8 mouse cellular contexts compared by ENCODE assay signal in the genomic region with DNA sequence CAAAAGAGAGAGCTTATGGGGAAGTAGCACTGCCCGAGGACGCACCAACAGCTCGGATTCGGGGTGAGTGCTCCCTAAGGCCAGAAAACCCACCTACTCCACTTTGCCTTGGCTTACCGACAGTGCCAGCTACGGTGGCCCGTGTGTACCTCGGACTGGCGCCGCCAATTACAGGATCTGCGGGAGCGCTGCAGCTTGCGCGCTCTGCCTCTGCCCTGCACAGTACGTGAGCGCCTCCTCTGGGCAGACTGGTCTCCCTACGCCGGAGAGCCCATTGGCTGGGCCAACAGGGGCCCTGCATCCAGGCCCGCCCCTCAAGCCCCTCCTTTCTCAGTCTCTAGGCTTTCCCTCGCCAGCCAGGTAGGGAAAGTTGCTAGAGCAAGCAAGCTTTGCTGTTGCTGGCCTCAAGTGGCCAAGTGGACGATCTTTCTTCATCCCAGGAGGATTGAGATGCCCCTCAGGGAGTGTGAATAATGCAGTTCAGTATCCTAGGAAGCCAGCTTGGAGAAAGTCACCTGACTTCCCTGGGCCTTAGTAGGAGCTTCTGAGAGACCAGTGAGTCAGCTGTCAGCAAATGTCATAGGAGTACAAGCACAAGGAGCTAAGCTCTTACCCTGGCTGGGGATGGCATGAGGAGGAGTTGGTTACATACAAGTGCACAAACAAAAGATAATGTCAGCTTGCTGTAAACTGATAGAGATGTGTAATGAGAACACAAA. TPM values are rescaled to one million over a fixed set of nuclear protein-coding genes. Genes with fewer than 3 reads are reported as not detected.
DNase-seq lines count a peak whose midpoint lies in the region; ATAC-seq and TF ChIP-seq lines count a peak whose summit lies in the region.

A gene (minus strand): TSS at position 224 of the 719 bp plus-strand sequence.

- WGBS in embryonic facial prominence, embryonic 10.5 days, result under 1% methylated on average over 21 of the region's 21 CpGs
- WGBS in midbrain, embryonic 11.5 days, result 1% methylated on average over 21 of the region's 21 CpGs
- under 1% methylated on average over 21 of the region's 21 CpGs for WGBS in small intestine, adult 2 months

- peak within 1 kb of the TSS; percentile 80 for H3K4me2 ChIP-seq in midbrain, embryonic 11.5 days

- no peak for TF ChIP-seq POLR2A in small intestine, adult 2 months (IDR thresholded peaks at IDR 0.05; ENCODE audit: low read depth, low read length)

- intact Hi-C loops in left cerebral cortex, postnatal 4 days (cut with DNase I), result no loop called here

- no peaks in the 10 kb centered on the region for H3K9me3 ChIP-seq in embryonic facial prominence, embryonic 10.5 days
- H3K9me3 ChIP-seq in midbrain, embryonic 11.5 days (ENCODE audit: control insufficient read depth, low read length), result no peaks in the 10 kb centered on the region

- peak; percentile 64 for TF ChIP-seq CTCF in small intestine, adult 2 months (IDR thresholded peaks at IDR 0.05; ENCODE audit: extremely low read depth, insufficient read length, insufficient replicate concordance, low read depth, low read length)

- no peaks in the 10 kb centered on the region for H3K36me3 ChIP-seq in embryonic facial prominence, embryonic 10.5 days (replicated peaks)
- no peaks in the 10 kb centered on the region for H3K36me3 ChIP-seq in midbrain, embryonic 11.5 days (ENCODE audit: control insufficient read depth, insufficient read depth, low read length)
- no peaks in the 10 kb centered on the region for H3K36me3 ChIP-seq in small intestine, adult 2 months (ENCODE audit: control insufficient read depth, insufficient read depth, low read length)

- 0 out of 2 replicates have a peak, but pooled peaks cover 8% of the 10 kb centered on the region for H3K27me3 ChIP-seq in embryonic facial prominence, embryonic 10.5 days (replicated peaks; ENCODE audit: low read depth, poor library complexity, severe bottlenecking)
- no peaks in the 10 kb centered on the region for H3K27me3 ChIP-seq in midbrain, embryonic 11.5 days (ENCODE audit: control insufficient read depth, insufficient read depth, low read length)
- no peaks in the 10 kb centered on the region for H3K27me3 ChIP-seq in small intestine, adult 2 months (ENCODE audit: control insufficient read depth, insufficient read depth, low read length)

- peak; percentile 91 to 93 for DNase-seq in adrenal gland, postnatal 36 days
- peak; percentile 94 for DNase-seq in embryonic facial prominence, embryonic 10.5 days (ENCODE audit: low spot score)
- peak; percentile 80 to 82 for DNase-seq in heart, adult 18-20 months
- peak; percentile 92 for DNase-seq in kidney, adult 18-20 months
- peak; percentile 96 for DNase-seq in left cerebral cortex, postnatal 4 days
- DNase-seq in midbrain, embryonic 11.5 days (ENCODE audit: low spot score, missing footprints), result peak; percentile 97

- peak; percentile 100 for ATAC-seq in midbrain, embryonic 11.5 days (ENCODE audit: low FRiP score)
- no peak for ATAC-seq in inflammation-experienced regulatory T-cells, adult 6 months

- H3K4me1 ChIP-seq in embryonic facial prominence, embryonic 10.5 days, result peaks cover 15% of the 10 kb centered on the region
- peaks cover 5% of the 10 kb centered on the region; the same call in 1 of the 2 replicates for H3K4me1 ChIP-seq in midbrain, embryonic 11.5 days (ENCODE audit: control insufficient read depth, insufficient read depth, low read length)
- peaks cover 2% of the 10 kb centered on the region; the same call in 1 of the 2 replicates for H3K4me1 ChIP-seq in small intestine, adult 2 months (ENCODE audit: control insufficient read depth, insufficient read depth, insufficient read length, low read length)

- peak within 1 kb of the TSS; percentile 82 for H3K27ac ChIP-seq in embryonic facial prominence, embryonic 10.5 days (replicated peaks)
- H3K27ac ChIP-seq in midbrain, embryonic 11.5 days (ENCODE audit: low read depth, low read length), result no peak within 1 kb of the TSS
- H3K27ac ChIP-seq in small intestine, adult 2 months (ENCODE audit: insufficient read depth, low read depth, low read length), result peak within 1 kb of the TSS; percentile 11

- peak within 1 kb of the TSS; percentile 89 for H3K9ac ChIP-seq in midbrain, embryonic 11.5 days (ENCODE audit: low read length)

- peak within 1 kb of the TSS; percentile 71 for H3K4me3 ChIP-seq in embryonic facial prominence, embryonic 10.5 days
- peak within 1 kb of the TSS; percentile 62 for H3K4me3 ChIP-seq in midbrain, embryonic 11.5 days (ENCODE audit: low read depth, low read length)
- peak within 1 kb of the TSS; percentile 80 for H3K4me3 ChIP-seq in small intestine, adult 2 months (ENCODE audit: low read depth, low read length)

RNA-seq across cellular contexts. Expression of the gene that starts here (rescaled TPM):
- total RNA-seq in adrenal gland, postnatal 36 days (2021), result 1 to 10 TPM; 1.5 to 2.5 TPM
- polyA plus RNA-seq in embryonic facial prominence, embryonic 10.5 days (2016; fragmentation: Nextera tagmentation; extraction: Ambion mirVana), result 2.5 and 3.3 TPM in 2 replicates
- total RNA-seq in heart, adult 18-20 months (2021), result under 1 TPM; 0.20 to 0.44 TPM
- total RNA-seq in left cerebral cortex, postnatal 4 days (2021), result 10 to 100 TPM; 82.2 to 85.4 TPM
- polyA plus RNA-seq in midbrain, embryonic 11.5 days (2014; fragmentation: Nextera tagmentation; extraction: Ambion mirVana), result 4.4 and 4.5 TPM in 2 replicates
- polyA plus RNA-seq in small intestine, adult 2 months (2012; rRNA removed), result 0.75 TPM in 2 replicates
- not detected for polyA plus RNA-seq in inflammation-experienced regulatory T-cells, adult 6 months (2017; shearing (Covaris generic))

Comparison
In these comparisons a context has a peak if more than half of its experiments do, and no peak if none do; other contexts are left out.
1. RNA of the gene that starts here (total RNA-seq): 82.2 to 85.4 TPM in left cerebral cortex, postnatal 4 days; 1.5 to 2.5 TPM in adrenal gland, postnatal 36 days and 0.20 to 0.44 TPM in heart, adult 18-20 months; every median in the first group is over 10 times any median in the second.
2. Peak in DNase-seq in heart, adult 18-20 months; RNA of the gene not detected or under 1 TPM.
3. Peak in every context shown above with its lines, with median percentiles within 50 percentile points of each other: DNase-seq and H3K4me3 ChIP-seq.